Mouse (Mus musculus) megakaryocyte, embryonic 14.5 days (primary cell): ENCODE measurements around the gene Zfp688.

Source experiments
- FLI1 ChIP-seq: IDR thresholded peaks from 2 replicates; pipeline ENCODE4 v1.6.1; 2012; ENCODE audit warnings: low read length, inconsistent platforms, mixed read lengths
- GATA1 ChIP-seq: IDR thresholded peaks from 3 replicates; pipeline ENCODE4 v1.6.1; 2012; ENCODE audit warnings: mixed read lengths, low read length, inconsistent platforms, borderline replicate concordance

DNA sequence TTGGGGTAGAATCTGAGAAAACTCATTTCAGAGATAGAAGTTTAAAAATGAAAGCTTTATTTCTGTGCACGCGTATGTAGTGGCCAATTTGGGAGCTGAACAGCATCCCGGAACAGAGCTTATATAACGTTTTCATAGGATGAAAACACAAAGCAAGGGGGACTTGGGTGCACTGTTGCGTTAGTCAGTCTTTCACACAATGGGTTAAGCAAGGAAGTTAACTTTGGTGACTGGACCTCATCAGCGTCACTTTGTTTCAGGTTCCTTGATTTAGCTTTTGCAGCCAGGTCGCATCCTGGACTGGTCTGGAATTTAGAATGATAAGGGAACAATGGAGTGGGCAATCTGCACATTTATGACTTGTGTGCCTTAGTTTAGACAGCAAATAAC, 27.9 kb downstream of the Zfp688 start:
- TF ChIP-seq GATA1: no peak
- no peak for TF ChIP-seq FLI1
